Mouse (Mus musculus): ENCODE data around the gene Pnrc1.

Pnrc1 gene

GRCm38 (mm10) chr4:33224003-33224675 is 65.8 kb downstream of the Pnrc1 start:
- no peak for DNase-seq (ENCODE audit: low spot score in 2 of 2)

DNA sequence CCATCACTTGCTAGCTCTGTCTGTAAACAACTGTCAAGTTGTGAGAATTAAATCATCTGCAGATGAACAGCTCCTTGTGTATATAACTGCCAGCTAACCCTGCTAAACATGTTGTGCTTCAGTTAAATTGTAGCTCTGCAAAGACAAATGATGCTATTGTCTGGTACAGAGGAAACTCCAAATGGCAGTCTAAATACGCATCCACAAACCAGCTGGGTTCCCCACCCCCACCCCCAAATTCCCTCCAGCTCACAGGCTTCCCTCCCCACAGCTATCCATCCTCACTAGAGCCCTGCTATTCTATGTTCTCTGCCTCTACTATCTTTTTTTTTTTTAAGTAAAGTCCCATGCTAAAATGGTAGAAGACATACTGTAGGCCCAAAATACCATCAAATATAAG is 68.1 kb downstream of the Pnrc1 start:
- DNase-seq (ENCODE audit: low spot score in 2 of 2), result no peak

DNA sequence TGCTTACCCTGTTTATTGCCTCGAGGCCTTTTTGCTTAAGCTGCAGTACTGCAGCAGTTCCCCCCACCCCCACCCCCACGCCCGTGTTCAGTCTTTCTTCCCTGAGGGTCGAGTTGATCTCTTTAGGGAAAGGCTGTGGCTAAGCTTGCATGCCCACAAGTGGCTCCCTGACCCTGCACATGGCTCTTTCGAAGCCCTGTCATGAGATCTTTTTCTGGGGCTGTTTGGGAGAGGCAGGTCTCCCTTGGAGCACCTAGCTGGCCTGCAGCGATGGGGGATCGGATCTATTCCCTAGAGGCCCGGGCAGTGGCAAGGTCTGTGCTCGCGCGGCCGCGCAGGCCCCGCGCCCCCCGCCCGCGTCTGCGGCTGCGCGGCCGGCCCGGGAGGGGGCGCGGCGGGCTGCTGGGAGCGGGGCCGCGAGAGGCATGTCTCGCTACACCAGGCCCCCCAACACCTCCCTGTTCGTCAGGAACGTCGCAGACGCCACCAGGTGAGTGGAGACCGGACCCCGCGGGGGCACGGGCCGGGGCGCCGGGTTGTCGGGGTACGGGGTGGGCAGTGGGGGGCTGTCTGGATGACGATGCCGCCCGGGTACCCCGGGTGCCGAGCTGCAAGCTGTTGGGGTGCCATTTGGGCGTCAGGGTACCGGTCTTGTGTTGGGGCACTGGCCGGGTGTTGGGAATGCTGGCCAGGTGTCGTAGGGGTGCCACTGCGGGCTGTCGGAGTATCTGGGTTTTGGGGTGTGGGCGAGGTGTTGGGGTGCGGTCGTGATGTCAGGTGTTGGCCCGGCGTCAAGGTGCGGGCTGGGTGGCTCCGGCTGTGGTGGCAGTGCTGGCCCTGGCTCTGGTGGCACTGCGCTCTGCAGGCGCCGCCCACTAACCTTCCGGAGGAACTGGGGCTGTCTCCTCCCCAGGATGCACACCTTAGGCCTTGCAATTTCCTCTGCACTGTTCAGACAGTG is 80.8 kb downstream of the Pnrc1 start, which contains the start of gene Srsf12:
TSS of gene Srsf12 (plus strand) at position 111 of the 961 bp plus-strand sequence.
- DNase-seq (ENCODE audit: low spot score in 2 of 2), result peak; percentile 55 to 63

DNA sequence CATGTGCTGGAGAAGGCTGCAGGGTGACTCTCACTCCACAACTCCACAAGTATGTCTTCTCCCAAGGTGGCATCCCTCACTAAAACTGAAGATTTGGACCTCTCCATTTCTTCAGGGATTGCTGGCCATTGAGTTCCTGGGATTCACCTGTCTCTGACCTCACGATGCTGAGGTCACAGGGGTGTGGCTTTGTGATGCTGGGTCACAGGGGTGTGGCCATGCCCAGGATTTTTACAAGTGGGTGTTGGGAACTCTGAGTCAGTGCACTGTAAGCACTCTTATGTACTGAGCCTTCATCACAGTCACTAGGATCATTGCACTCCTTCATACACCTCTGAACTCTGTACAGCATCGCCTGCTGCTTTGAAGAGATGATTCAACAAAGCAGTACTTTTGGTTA is 82.4 kb downstream of the Pnrc1 start:
- DNase-seq (ENCODE audit: low spot score in 2 of 2), result no peak

- DNase-seq (ENCODE audit: low spot score in 2 of 2), result peak in 1 of 2 experiments; percentile 63
Observed at GRCm38 (mm10) chr4:33204682-33205081, 85.3 kb downstream of the Pnrc1 start.

GRCm38 (mm10) chr4:33198117-33198516 is 91.8 kb downstream of the Pnrc1 start:
- DNase-seq (ENCODE audit: low spot score in 2 of 2), result no peak

All from right cerebral cortex, postnatal 10 days (tissue).